Mouse (Mus musculus): Measurements from ENCODE around the gene Heg1.

Heg1 gene

DNA sequence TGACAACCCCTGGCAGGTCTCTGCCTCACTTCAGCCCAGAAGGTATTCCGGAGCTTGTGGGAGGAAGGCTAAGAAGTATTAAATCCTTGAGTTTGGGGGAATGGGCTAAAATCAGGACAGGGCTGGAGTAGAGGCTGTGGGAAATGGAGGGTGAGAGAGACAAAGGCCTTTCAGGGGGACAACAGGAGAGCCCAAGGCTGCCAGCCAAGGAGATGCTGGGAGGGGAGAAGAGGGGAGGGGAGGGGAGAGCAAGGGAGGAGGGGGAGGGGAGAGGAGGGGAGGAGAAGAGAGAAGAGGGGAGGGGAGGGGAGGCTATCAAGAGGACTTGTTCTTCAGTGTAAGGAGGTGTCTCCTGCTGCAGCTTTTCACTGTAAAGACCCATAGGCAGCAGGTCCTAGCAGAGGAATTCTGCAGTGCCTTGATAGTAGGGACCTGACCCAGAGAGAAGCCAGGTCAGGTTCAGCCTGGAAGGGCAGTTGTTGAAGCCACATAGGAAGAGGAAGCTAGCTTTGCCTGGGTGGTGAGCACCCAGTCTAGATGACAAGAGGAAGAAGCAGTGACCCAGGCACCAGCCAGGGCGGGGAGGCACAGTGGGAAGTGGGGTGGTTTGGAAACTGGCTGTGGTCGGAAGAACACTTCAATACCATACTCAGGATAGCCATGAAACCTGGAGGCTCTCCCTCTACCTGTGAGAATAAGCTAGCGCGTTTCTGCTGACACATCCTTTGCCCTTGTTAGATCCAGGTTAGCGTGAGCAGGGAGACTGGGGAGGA lies 7.0 kb downstream of the Heg1 start:
- Histone ChIP-seq H3K4me3 (replicated peaks; ENCODE audit: low read length) (no peak overlapping the region), H3K4me1 (replicated peaks; ENCODE audit: low read depth, low read length) (peaks cover 8% of the 10 kb centered on the region; the same call in 1 of the 2 replicates), H3K36me3 (ENCODE audit: insufficient read depth, low read length) (no peaks in the 10 kb centered on the region), H3K9me3 (ENCODE audit: low read length) (no peaks in the 10 kb centered on the region), H3K27me3 (ENCODE audit: insufficient read depth, low read length) (peaks cover 40% of the 10 kb centered on the region)
- TF ChIP-seq NANOG (IDR thresholded peaks at IDR 0.05; ENCODE audit: borderline replicate concordance, low read length) (no peak), CTCF (conservative IDR thresholded peaks at IDR 0.05; ENCODE audit: low read length) (no peak)

DNA sequence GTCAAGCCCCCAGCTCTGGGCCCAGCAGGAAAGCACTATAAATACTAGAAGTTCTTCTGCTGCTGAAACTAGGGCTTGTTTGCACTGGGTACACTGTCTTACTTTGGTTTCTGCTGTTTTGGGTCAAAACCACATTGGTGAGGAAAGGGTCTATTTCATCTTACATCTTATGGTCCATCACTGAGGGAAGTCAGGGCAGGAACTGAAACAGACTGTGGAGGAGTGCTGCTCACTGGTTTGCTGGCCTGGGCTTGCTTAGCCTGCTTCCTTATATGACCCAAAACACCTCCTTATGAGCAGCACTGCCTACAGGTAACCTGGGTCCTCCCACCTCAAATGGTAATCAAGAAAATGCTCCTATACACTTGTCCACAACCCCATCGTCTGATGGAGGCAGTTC lies 9.4 kb downstream of the Heg1 start:
- H3K4me1 ChIP-seq (replicated peaks; ENCODE audit: low read depth, low read length) = peaks cover 15% of the 10 kb centered on the region
- peaks cover 19% of the 10 kb centered on the region for H3K27me3 ChIP-seq (ENCODE audit: insufficient read depth, low read length)
- H3K36me3 ChIP-seq (ENCODE audit: insufficient read depth, low read length) = no peaks in the 10 kb centered on the region
- H3K4me3 ChIP-seq (replicated peaks; ENCODE audit: low read length) = no peak overlapping the region
- no peak for TF ChIP-seq CTCF (conservative IDR thresholded peaks at IDR 0.05; ENCODE audit: low read length)
- no peak for TF ChIP-seq POU5F1 (IDR thresholded peaks at IDR 0.05; ENCODE audit: borderline replicate concordance, low read length)
- H3K9me3 ChIP-seq (ENCODE audit: low read length) = no peaks in the 10 kb centered on the region

DNA sequence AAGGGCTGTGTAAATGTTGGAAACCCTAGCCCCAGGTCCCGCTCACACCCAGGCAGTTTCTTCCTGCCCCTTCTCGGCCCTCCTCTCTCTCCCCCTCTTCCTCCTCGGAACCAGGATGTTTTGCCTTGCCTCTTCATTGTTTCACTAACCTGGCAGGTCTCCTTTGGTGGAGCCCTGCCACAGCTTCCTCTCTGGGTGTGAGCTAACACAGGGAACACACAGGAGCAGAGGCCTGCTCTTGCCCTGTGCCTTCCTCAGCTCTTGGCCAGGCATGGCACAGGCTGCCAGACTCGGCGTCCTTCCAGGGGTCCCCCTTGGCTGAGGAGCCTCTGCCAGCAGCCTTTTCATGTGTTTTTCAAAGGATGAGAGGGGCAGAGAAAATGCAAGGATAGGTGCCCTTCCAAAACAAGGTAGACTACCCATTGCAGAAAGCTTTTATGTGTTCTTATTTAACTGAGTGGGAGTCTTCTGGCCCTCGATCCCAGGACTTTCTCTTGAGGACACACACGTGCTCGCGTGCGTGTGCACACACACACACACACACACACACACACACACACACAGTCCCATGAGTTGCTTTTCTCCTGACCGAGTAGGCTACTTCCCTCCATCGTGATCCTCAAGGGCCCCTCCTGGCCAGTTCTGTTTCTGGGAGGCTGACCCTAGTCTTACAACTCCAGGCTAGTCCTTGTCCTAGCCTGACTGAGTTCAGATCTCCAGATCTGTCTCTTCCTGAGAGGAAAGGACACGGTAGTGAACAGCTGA lies 12.8 kb downstream of the Heg1 start:
- Histone ChIP-seq H3K36me3 (ENCODE audit: insufficient read depth, low read length) (no peaks in the 10 kb centered on the region), H3K9me3 (ENCODE audit: low read length) (no peaks in the 10 kb centered on the region)
- TF ChIP-seq CTCF (conservative IDR thresholded peaks at IDR 0.05; ENCODE audit: low read length) (no peak), NANOG (IDR thresholded peaks at IDR 0.05; ENCODE audit: borderline replicate concordance, low read length) (no peak), POU5F1 (IDR thresholded peaks at IDR 0.05; ENCODE audit: borderline replicate concordance, low read length) (no peak)

DNA sequence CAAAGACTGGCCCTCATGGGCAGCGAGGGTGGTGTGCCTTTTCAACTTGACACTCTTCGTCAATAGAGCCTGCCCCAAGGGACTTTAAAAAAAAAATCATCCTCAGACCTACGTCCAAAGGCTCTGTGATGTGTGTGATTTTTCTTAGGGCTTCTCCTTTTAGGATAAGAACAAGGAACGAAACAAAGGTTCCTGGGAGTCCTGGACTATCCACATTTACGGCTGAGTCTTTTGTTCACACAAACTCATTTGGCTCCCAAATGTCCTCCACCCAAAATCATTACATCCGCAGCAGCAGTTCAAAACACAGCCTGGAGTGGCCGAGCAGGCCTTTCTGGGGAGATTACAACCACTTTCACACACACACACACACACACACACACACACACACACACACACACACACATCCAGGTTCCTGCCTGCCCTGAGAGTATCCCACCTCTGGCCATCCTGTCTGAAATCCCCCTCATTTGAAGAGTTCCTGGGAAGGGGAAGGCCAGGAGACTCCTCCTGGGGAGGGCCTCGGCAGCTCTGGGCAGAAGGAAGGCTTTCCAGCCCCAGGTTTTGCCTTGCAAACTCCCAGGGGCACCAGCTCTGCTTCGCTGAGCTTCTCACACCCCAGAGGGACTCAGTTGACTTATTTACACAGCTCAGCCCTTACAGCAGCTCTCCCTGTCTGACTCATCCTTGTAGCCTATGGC lies 13.6 kb downstream of the Heg1 start:
- Histone ChIP-seq H3K27me3 (ENCODE audit: insufficient read depth, low read length) (peaks cover 17% of the 10 kb centered on the region), H3K4me3 (replicated peaks; ENCODE audit: low read length) (no peak overlapping the region), H3K9me3 (ENCODE audit: low read length) (no peaks in the 10 kb centered on the region), H3K36me3 (ENCODE audit: insufficient read depth, low read length) (no peaks in the 10 kb centered on the region), H3K4me1 (replicated peaks; ENCODE audit: low read depth, low read length) (peaks cover 8% of the 10 kb centered on the region)
- TF ChIP-seq POU5F1 (IDR thresholded peaks at IDR 0.05; ENCODE audit: borderline replicate concordance, low read length) (no peak), CTCF (conservative IDR thresholded peaks at IDR 0.05; ENCODE audit: low read length) (no peak), NANOG (IDR thresholded peaks at IDR 0.05; ENCODE audit: borderline replicate concordance, low read length) (no peak)

More for the DNA sequence above, 12.8 kb downstream of the Heg1 start:
- peaks cover 21% of the 10 kb centered on the region for H3K27me3 ChIP-seq (ENCODE audit: insufficient read depth, low read length)
- H3K4me3 ChIP-seq (replicated peaks; ENCODE audit: low read length) = no peak overlapping the region
- H3K4me1 ChIP-seq (replicated peaks; ENCODE audit: low read depth, low read length) = peaks cover 8% of the 10 kb centered on the region

DNA sequence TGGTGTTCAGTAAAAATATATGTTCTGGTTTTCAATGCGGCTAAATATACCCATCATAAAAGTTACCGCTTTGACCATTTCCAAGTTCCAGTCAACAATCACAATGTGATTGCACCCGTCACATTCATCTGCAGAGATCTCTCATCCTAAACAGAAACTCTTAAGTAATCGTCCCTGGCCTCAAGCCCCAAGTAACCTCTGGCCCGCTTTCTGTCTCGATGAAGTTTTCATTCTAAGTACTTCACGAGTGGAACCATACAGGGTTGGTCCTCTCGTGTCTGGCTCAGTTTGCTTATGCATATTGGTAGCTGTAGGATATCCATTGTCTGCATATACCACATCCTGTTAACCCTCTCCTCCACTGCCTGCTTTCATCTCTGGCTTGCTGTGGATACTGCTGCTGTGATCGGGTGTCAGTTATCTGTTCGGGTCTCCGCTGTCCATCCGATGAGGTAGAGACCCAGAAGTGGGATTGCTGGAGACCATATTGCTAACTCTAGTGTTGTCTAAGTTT lies 14.2 kb downstream of the Heg1 start:
- no peaks in the 10 kb centered on the region for H3K9me3 ChIP-seq (ENCODE audit: low read length)
- peaks cover 17% of the 10 kb centered on the region for H3K27me3 ChIP-seq (ENCODE audit: insufficient read depth, low read length)
- no peak for TF ChIP-seq POU5F1 (IDR thresholded peaks at IDR 0.05; ENCODE audit: borderline replicate concordance, low read length)
- TF ChIP-seq CTCF (conservative IDR thresholded peaks at IDR 0.05; ENCODE audit: low read length) = no peak
- TF ChIP-seq NANOG (IDR thresholded peaks at IDR 0.05; ENCODE audit: borderline replicate concordance, low read length) = no peak
- H3K36me3 ChIP-seq (ENCODE audit: insufficient read depth, low read length) = no peaks in the 10 kb centered on the region
- H3K4me1 ChIP-seq (replicated peaks; ENCODE audit: low read depth, low read length) = peaks cover 8% of the 10 kb centered on the region
- no peak overlapping the region for H3K4me3 ChIP-seq (replicated peaks; ENCODE audit: low read length)

DNA sequence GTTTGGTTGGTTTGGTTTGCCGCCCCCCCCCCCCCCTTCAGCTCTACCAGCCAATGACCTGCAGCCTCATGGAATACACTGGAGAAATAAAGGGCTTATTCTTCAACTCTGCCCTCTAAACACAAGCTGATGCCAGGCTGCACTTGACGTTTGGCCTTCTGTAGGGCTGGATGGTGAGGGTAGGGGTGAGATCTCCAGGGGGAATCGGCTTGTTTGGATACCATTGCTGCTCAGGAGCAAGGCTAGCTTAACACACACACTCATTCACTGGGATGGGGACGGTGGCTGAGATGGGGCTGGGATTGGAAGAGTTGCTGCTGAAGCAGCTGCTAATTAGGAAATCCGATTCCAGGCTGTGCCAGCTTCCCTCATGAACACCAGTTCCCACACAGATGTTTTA lies 16.4 kb downstream of the Heg1 start:
- TF ChIP-seq NANOG (IDR thresholded peaks at IDR 0.05; ENCODE audit: borderline replicate concordance, low read length) = no peak
- no peak for TF ChIP-seq CTCF (conservative IDR thresholded peaks at IDR 0.05; ENCODE audit: low read length)
- TF ChIP-seq POU5F1 (IDR thresholded peaks at IDR 0.05; ENCODE audit: borderline replicate concordance, low read length) = no peak
- Histone ChIP-seq H3K36me3 (ENCODE audit: insufficient read depth, low read length) (no peaks in the 10 kb centered on the region), H3K4me1 (replicated peaks; ENCODE audit: low read depth, low read length) (peaks cover 16% of the 10 kb centered on the region), H3K27me3 (ENCODE audit: insufficient read depth, low read length) (peaks cover 13% of the 10 kb centered on the region), H3K4me3 (replicated peaks; ENCODE audit: low read length) (no peak overlapping the region), H3K9me3 (ENCODE audit: low read length) (no peaks in the 10 kb centered on the region)

DNA sequence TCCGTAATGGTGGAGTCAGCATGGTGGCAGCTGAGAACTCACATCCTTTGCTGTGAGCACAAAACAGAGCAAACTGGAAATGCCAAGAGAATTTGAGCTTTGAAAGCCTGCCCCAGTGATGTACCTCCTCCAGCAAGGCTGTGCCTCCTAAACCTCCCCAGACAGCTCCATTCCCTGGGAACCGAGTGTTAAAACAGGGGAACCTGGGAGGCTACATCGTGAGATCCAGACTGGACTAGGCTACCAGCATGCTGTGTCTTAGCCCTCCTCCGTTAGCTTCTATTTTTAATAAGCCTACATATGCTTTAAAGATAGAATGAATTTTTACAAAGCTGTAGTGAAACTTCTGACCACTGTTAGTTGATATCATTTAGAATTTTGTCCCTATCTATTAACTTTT lies 17.7 kb downstream of the Heg1 start:
- peaks cover 14% of the 10 kb centered on the region for H3K4me1 ChIP-seq (replicated peaks; ENCODE audit: low read depth, low read length)
- peaks cover 8% of the 10 kb centered on the region; the same call in 1 of the 2 replicates for H3K27me3 ChIP-seq (ENCODE audit: insufficient read depth, low read length)
- no peaks in the 10 kb centered on the region for H3K9me3 ChIP-seq (ENCODE audit: low read length)
- TF ChIP-seq POU5F1 (IDR thresholded peaks at IDR 0.05; ENCODE audit: borderline replicate concordance, low read length) = no peak
- no peak for TF ChIP-seq NANOG (IDR thresholded peaks at IDR 0.05; ENCODE audit: borderline replicate concordance, low read length)
- TF ChIP-seq CTCF (conservative IDR thresholded peaks at IDR 0.05; ENCODE audit: low read length) = no peak
- H3K4me3 ChIP-seq (replicated peaks; ENCODE audit: low read length) = no peak overlapping the region
- H3K36me3 ChIP-seq (ENCODE audit: insufficient read depth, low read length) = no peaks in the 10 kb centered on the region

DNA sequence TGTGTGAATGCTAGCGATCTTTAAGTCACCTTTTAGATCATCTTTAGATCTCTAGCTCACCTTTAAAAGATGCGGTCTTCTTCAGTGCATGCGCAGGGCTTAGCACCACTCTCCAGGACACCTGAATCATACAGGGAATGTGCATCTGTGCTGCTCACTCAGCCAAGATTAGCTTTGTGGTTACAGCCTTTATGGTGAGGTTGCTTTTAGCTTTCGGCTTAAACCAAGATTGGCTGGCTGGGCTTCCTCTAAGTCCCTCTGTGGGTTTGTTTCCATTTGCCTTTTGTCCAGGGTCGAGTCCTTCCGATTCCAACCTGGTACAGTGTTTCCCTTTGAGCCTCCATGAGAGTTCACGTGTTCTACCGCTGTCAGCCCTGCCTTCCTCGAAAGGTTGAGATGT lies 20.1 kb downstream of the Heg1 start:
- Histone ChIP-seq H3K36me3 (ENCODE audit: insufficient read depth, low read length) (no peaks in the 10 kb centered on the region), H3K27me3 (ENCODE audit: insufficient read depth, low read length) (peaks cover 8% of the 10 kb centered on the region; the same call in 1 of the 2 replicates), H3K4me3 (replicated peaks; ENCODE audit: low read length) (no peak overlapping the region), H3K4me1 (replicated peaks; ENCODE audit: low read depth, low read length) (peaks cover 14% of the 10 kb centered on the region), H3K9me3 (ENCODE audit: low read length) (0 out of 2 replicates have a peak, but pooled peaks cover 3% of the 10 kb centered on the region)
- TF ChIP-seq POU5F1 (IDR thresholded peaks at IDR 0.05; ENCODE audit: borderline replicate concordance, low read length) = no peak
- no peak for TF ChIP-seq CTCF (conservative IDR thresholded peaks at IDR 0.05; ENCODE audit: low read length)
- TF ChIP-seq NANOG (IDR thresholded peaks at IDR 0.05; ENCODE audit: borderline replicate concordance, low read length) = no peak

Data from E14TG2a.4 (cell line).